Mouse (Mus musculus): ENCODE data around the gene Gdf9.

- TF ChIP-seq GATA1 (IDR thresholded peaks at IDR 0.05; ENCODE audit: low read length) = no peak
- no peak for TF ChIP-seq TAL1 (IDR thresholded peaks at IDR 0.05; ENCODE audit: low read length)
Observed at GRCm38 (mm10) chr11:53485719-53486118, 54.9 kb downstream of the Gdf9 start.

Measured in erythroblast, embryonic 14.5 days (primary cell).